Mouse (Mus musculus): Measurements from ENCODE around the gene Nin. TPM values are rescaled to one million over a fixed set of nuclear protein-coding genes. Genes with fewer than 3 reads are reported as not detected.

The Nin gene
- total RNA-seq, 2 experiments from 2014 or later = 67.4 to 82.6 TPM

- H3K27ac ChIP-seq = peak within 1 kb of the TSS; percentile 89
- DNase-seq (ENCODE audit: extremely low spot score in 1 of 2, low spot score in 2 of 2) = peak; percentile 90
- intact Hi-C loops (cut with DNase I) = loop anchor here (5.0 kb wide), 2 partner anchors 75 to 160 kb away; no protein-coding TSS in a partner anchor
- H3K4me3 ChIP-seq = peak within 1 kb of the TSS; percentile 80
- TF ChIP-seq CTCF (IDR thresholded peaks at IDR 0.05) = no peak; the same call in 1 of the 2 replicates
Observed at GRCm38 (mm10) chr12:69986786-69987497, 126.6 kb downstream of the Nin start, which contains the start of gene Sav1. Gene Sav1 (minus strand): TSS chr12:69987002.

- DNase-seq (ENCODE audit: extremely low spot score in 1 of 2, low spot score in 2 of 2) = peak; percentile 23 to 36
- peak overlapping the region; percentile 81 for H3K27ac ChIP-seq
- peak overlapping the region; percentile 80 for H3K4me3 ChIP-seq
- intact Hi-C loops (cut with DNase I) = loop anchor here (5.0 kb wide), 2 partner anchors 76 to 161 kb away; no protein-coding TSS in a partner anchor
- TF ChIP-seq CTCF (IDR thresholded peaks at IDR 0.05) = no peak
Observed at GRCm38 (mm10) chr12:69986241-69986762, 127.2 kb downstream of the Nin start.

- H3K27ac ChIP-seq = no peak overlapping the region
- intact Hi-C loops (cut with DNase I) = loop anchor here (5.0 kb wide), 2 partner anchors 77 to 162 kb away; no protein-coding TSS in a partner anchor
- DNase-seq (ENCODE audit: extremely low spot score in 1 of 2, low spot score in 2 of 2) = no peak
- peak overlapping the region; percentile 40 for H3K4me3 ChIP-seq
- no peak for TF ChIP-seq CTCF (IDR thresholded peaks at IDR 0.05)
Observed at GRCm38 (mm10) chr12:69985546-69985945, 128.0 kb downstream of the Nin start.

GRCm38 (mm10) chr12:69982874-69983273, 130.6 kb downstream of the Nin start:
- no peak for DNase-seq (ENCODE audit: extremely low spot score in 1 of 2, low spot score in 2 of 2)
- peak; percentile 34 for TF ChIP-seq CTCF (IDR thresholded peaks at IDR 0.05)
- intact Hi-C loops (cut with DNase I) = no loop called here

DNA sequence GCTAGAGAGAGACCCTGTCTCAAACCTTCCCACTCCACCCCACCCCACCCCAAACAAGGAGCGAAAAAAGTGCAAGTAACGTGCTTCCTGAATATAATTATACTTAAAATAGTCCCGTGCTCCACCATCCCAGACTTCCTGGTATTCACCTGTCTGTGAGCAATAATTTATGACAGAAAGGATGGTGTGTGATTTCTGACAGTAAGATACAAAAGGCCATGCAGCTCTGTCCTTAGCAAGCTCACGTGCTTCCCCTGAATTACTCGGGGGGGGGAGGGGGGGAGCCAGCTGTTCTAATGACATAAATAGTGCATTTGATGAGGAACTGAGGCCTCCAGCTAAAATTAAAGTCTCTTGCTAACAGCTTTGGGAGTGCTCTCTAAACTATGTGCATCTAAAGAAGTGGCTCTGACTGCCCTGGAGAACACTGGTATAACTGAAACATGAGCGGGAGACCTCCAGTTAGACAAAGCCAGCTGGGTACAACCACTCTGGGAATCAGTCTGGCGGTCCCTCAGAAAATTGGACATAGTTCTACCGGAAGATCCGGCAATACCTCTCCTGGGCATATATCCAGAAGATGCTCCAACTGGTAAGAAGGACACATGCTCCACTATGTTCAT, 136.0 kb downstream of the Nin start:
- Histone ChIP-seq H3K4me3 (no peak overlapping the region), H3K27ac (no peak overlapping the region)
- intact Hi-C loops (cut with DNase I) = no loop called here
- DNase-seq (ENCODE audit: extremely low spot score in 1 of 2, low spot score in 2 of 2) = no peak
- no peak for TF ChIP-seq CTCF (IDR thresholded peaks at IDR 0.05)

More at GRCm38 (mm10) chr12:69982874-69983273, 130.6 kb downstream of the Nin start:
- Histone ChIP-seq H3K27ac (no peak overlapping the region), H3K4me3 (no peak overlapping the region)

DNA sequence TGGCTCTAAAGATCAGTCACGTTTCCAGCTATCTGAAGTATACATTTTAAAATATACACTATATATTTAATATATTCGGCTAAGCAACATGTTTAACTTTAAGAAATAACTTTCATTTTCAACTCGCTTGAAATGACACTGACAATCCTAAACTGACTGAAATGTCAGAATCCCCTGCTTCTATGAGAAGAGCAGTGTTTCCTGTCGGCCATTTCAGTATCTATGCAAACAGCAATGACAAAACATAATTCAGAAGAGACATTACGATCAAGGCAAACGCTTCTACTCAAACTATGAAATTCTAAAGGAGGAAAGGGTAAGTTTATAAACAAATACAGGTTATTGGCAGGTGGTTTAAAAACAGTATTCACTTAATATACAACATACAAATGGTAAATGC, 136.8 kb downstream of the Nin start:
- intact Hi-C loops (cut with DNase I) = no loop called here
- DNase-seq (ENCODE audit: extremely low spot score in 1 of 2, low spot score in 2 of 2) = no peak
- no peak for TF ChIP-seq CTCF (IDR thresholded peaks at IDR 0.05)

DNA sequence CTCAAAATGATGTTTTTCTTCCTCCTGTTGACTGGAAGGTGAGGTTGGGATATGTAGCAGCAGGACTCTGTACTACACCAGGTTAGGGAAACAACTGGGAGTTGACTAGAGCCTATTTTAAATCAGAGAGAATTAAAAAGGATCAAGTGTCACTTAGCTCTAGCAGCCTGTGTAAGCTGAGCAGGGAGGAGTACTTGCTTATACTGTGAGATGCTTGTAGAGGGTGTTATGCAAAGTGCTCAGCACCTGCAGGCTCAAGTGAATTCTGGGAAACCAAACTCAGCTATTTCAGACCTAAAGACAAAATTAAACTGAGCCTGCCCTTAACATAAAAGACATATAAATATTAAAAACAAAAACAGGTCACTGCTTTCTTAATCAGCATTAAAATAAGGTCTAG, 139.9 kb downstream of the Nin start:
- intact Hi-C loops (cut with DNase I) = no loop called here
- no peak for TF ChIP-seq CTCF (IDR thresholded peaks at IDR 0.05)
- Histone ChIP-seq H3K4me3 (no peak overlapping the region), H3K27ac (no peak overlapping the region; the same call in 1 of the 2 replicates)
- no peak for DNase-seq (ENCODE audit: extremely low spot score in 1 of 2, low spot score in 2 of 2)

More for the DNA sequence above, 136.8 kb downstream of the Nin start:
- no peak overlapping the region for H3K4me3 ChIP-seq
- H3K27ac ChIP-seq = no peak overlapping the region

DNA sequence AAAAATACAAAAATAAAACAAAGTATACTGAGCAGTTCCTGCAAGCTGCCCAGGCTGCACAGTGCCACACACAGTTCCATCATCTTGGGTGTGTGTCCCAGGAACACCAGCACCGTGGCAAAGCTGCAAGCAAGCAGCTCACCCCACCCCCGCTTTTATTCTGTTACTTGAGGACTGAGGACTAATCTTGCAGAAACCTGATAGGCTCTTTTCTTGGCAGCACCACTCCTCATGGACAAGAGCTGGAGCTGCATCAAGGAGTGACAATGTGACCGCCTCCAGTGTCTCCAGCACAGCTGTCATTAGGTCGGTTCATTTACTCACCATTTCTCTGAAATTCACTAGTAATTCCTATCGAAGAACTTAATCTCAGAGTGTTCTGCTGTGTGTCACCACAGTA, 145.4 kb downstream of the Nin start:
- no peak for TF ChIP-seq CTCF (IDR thresholded peaks at IDR 0.05)
- H3K4me3 ChIP-seq = no peak overlapping the region
- no peak overlapping the region for H3K27ac ChIP-seq
- no peak for DNase-seq (ENCODE audit: extremely low spot score in 1 of 2, low spot score in 2 of 2)
- intact Hi-C loops (cut with DNase I) = no loop called here

DNA sequence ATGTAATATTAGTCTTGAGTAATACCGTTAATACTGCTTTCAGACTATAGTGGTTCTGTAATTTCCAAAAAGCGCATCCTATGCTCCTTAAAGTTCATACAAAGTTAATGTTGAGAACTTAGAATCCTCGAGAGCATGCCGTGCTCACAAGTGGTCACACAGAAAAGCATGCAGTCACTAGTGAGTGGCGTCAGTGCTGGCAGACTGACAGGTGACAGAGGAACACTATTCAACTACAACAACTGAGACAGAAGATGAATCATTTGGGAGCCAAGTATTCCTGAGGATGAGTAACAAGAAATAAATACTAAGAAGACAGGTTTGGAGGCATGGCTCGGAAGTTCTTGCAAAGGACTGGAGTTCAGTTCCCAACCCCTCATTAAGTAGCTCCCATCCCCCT, 146.4 kb downstream of the Nin start:
- TF ChIP-seq CTCF (IDR thresholded peaks at IDR 0.05) = no peak
- Histone ChIP-seq H3K4me3 (no peak overlapping the region), H3K27ac (no peak overlapping the region)
- intact Hi-C loops (cut with DNase I) = no loop called here
- no peak for DNase-seq (ENCODE audit: extremely low spot score in 1 of 2, low spot score in 2 of 2)

GRCm38 (mm10) chr12:69966071-69966470, 147.4 kb downstream of the Nin start:
- Histone ChIP-seq H3K27ac (no peak overlapping the region), H3K4me3 (no peak overlapping the region)
- no peak for TF ChIP-seq CTCF (IDR thresholded peaks at IDR 0.05)
- DNase-seq (ENCODE audit: extremely low spot score in 1 of 2, low spot score in 2 of 2) = no peak
- intact Hi-C loops (cut with DNase I) = no loop called here

GRCm38 (mm10) chr12:69965644-69966043, 147.9 kb downstream of the Nin start:
- intact Hi-C loops (cut with DNase I) = no loop called here
- DNase-seq (ENCODE audit: extremely low spot score in 1 of 2, low spot score in 2 of 2) = no peak
- Histone ChIP-seq H3K4me3 (no peak overlapping the region), H3K27ac (no peak overlapping the region)
- TF ChIP-seq CTCF (IDR thresholded peaks at IDR 0.05) = no peak

DNA sequence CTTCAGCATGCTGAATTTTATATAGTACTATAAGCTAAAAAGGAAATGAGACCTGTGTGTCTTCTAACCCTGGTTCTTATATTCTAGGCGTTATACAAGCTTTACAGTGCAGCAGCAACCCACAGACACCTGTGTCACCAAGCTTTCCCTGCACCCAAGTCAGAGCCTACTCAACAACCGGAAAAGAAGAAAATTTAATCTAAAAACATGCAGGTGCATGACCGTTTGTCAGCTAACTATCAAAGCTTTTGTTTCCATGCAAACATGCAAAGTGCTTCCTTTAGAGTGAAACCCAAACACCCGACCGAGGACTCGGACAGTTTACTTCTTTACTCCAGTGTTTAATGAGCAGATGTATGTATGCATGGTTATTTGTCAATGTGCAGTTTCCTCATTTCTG, 150.4 kb downstream of the Nin start:
- Histone ChIP-seq H3K4me3 (no peak overlapping the region), H3K27ac (no peak overlapping the region)
- intact Hi-C loops (cut with DNase I) = loop anchor here (5.0 kb wide), 1 partner anchor 99 kb away; no protein-coding TSS in a partner anchor
- TF ChIP-seq CTCF (IDR thresholded peaks at IDR 0.05) = no peak
- no peak for DNase-seq (ENCODE audit: extremely low spot score in 1 of 2, low spot score in 2 of 2)

All from left cerebral cortex, adult 2 months (tissue).